Mouse (Mus musculus) kidney, postnatal 0 days (tissue): ENCODE data around the gene Zfp386. TPM values are rescaled to one million over a fixed set of nuclear protein-coding genes. Genes with fewer than 3 reads are reported as not detected.

Experiments used
- ATAC-seq: fragments of 200-750 bp; cut with Nextera tagmentation; replicated peaks from 2 replicates; pipeline ENCODE4 v1.8.0; 2017; ENCODE audit warnings: low read depth, moderate number of reproducible peaks, moderate TSS enrichment, moderate library complexity; ENCODE audit not compliant: low FRiP score
- DNase-seq: peaks from one replicate; pipeline ENCODE4 v3.0.0-alpha.2; 2016; ENCODE audit warnings: low spot score
- H3K27ac ChIP-seq: fragments of 300-500 bp; sonication (generic); 2 replicates; pipeline ENCODE4 v1.5.1; 2014; ENCODE audit warnings: mild to moderate bottlenecking
- H3K27me3 ChIP-seq: fragments of 300-500 bp; sonication (generic); 2 replicates; pipeline ENCODE4 v1.6.1; 2014; ENCODE audit warnings: low read length, mixed read lengths; ENCODE audit not compliant: insufficient read depth
- H3K36me3 ChIP-seq: fragments of 300-500 bp; sonication (generic); 2 replicates; pipeline ENCODE4 v1.6.1; 2014; ENCODE audit warnings: low read length, mixed read lengths; ENCODE audit not compliant: insufficient read depth
- H3K4me1 ChIP-seq: fragments of 300-500 bp; sonication (generic); replicated peaks from 2 replicates; pipeline ENCODE4 v1.6.1; 2014; ENCODE audit warnings: antibody characterized with exemption, low read length, mixed read lengths; ENCODE audit not compliant: insufficient read depth
- H3K4me2 ChIP-seq: fragments of 300-500 bp; sonication (generic); 2 replicates; pipeline ENCODE4 v1.6.1; 2014; ENCODE audit warnings: mild to moderate bottlenecking, low read length, moderate library complexity, mixed read lengths
- H3K4me3 ChIP-seq: fragments of 300-500 bp; sonication (generic); replicated peaks from 2 replicates; pipeline ENCODE4 v1.5.1; 2014; ENCODE audit warnings: low read depth, low read length
- H3K9ac ChIP-seq: fragments of 300-500 bp; sonication (generic); 2 replicates; pipeline ENCODE4 v1.6.1; 2014; ENCODE audit warnings: low read depth, low read length
- H3K9me3 ChIP-seq: fragments of 300-500 bp; sonication (generic); replicated peaks from 2 replicates; pipeline ENCODE4 v1.6.1; 2016; ENCODE audit warnings: low read length, inconsistent platforms, mixed read lengths
- CTCF ChIP-seq: IDR thresholded peaks from 2 replicates; pipeline ENCODE4 v1.5.1; 2016; ENCODE audit warnings: antibody characterized with exemption, low read depth, mild to moderate bottlenecking, moderate library complexity
- WGBS: fragments of 180-500 bp; shearing (Covaris S2); extraction: QIAGEN DNeasy Blood & Tissue Kit; methylation state at CpG from one replicate; pipeline ENCODE4 v1.1.7; 2014; 5-methylcytosine and 5-hydroxymethylcytosine counted together
- polyA plus RNA-seq: library from polyadenylated mRNA; unstranded; fragments of >200 nt; fragmentation: Nextera tagmentation; extraction: Ambion mirVana; gene quantifications from 2 replicates; pipeline ENCODE4 v1.2.1, GENCODE M21; 2015

Gene Zfp386
- polyA plus RNA-seq, 1 experiment from 2014 or later: 47.0 TPM

- 79% methylated on average over 6 of the region's 6 CpGs for WGBS
- Histone ChIP-seq H3K9me3 (no peaks in the 10 kb centered on the region), H3K4me1 (no peaks in the 10 kb centered on the region), H3K4me2 (no peak overlapping the region), H3K27me3 (0 out of 2 replicates have a peak, but pooled peaks cover 3% of the 10 kb centered on the region), H3K4me3 (no peak overlapping the region), H3K36me3 (no peaks in the 10 kb centered on the region), H3K9ac (no peak overlapping the region), H3K27ac (no peak overlapping the region)
- ATAC-seq (no peak), DNase-seq (no peak)
- no peak for TF ChIP-seq CTCF
Observed at GRCm38 (mm10) chr12:116083125-116083524, 35.6 kb downstream of the Zfp386 start.

DNA sequence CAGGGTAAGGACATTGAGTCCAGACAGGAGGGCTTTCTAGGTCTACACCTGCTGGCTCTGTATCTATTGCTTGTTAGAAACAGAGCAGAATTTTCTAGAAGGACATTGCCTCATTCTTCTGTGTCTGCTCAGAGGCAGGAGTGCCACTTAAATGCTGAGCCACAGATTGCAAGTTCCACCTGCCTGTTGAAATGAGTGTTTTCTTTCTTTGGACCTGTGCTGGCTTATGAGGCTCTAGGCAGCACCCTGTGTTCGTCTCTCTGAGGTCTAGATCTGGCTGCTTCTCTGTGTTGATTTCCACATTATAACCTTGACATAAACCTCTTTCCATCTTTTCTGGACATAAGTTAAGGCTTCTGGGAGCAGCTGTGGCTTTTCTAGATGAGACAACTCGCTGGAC lies 36.8 kb downstream of the Zfp386 start:
- WGBS: 65% methylated on average over 2 of the region's 2 CpGs

GRCm38 (mm10) chr12:116086951-116087600 lies 39.6 kb downstream of the Zfp386 start:
- no peak for TF ChIP-seq CTCF
- Histone ChIP-seq H3K4me3 (no peak overlapping the region), H3K27me3 (no peaks in the 10 kb centered on the region), H3K27ac (no peak overlapping the region), H3K9ac (no peak overlapping the region), H3K4me2 (no peak overlapping the region), H3K9me3 (no peaks in the 10 kb centered on the region), H3K36me3 (no peaks in the 10 kb centered on the region), H3K4me1 (no peaks in the 10 kb centered on the region)
- ATAC-seq (no peak), DNase-seq (no peak)
- WGBS: 81% methylated on average over 5 of the region's 5 CpGs

More for the DNA sequence above, 36.8 kb downstream of the Zfp386 start:
- ATAC-seq (no peak), DNase-seq (no peak)
- Histone ChIP-seq H3K4me3 (no peak overlapping the region), H3K9ac (no peak overlapping the region), H3K27ac (no peak overlapping the region), H3K36me3 (no peaks in the 10 kb centered on the region), H3K27me3 (no peaks in the 10 kb centered on the region), H3K4me2 (no peak overlapping the region), H3K9me3 (no peaks in the 10 kb centered on the region), H3K4me1 (no peaks in the 10 kb centered on the region)
- TF ChIP-seq CTCF: no peak

DNA sequence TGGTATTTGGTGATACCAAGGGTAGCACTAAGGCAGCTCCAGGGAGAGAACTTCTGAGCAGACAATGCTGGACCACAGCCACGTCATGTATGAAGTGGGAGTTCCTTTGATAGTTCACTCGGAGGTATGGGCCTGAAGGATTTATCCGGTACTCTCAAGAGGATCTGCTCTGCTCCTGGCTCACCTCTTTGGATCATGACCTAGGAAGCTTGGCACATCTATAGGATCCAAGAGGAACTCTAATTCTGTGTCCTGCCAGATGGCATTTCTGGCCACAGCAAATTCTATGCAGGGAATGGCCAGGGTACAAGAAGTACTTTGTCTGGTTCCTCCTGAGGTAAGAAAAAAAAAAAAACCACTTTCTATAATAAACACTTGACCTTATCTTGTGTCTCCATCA lies 42.3 kb downstream of the Zfp386 start:
- TF ChIP-seq CTCF: no peak
- DNase-seq (no peak), ATAC-seq (no peak)
- Histone ChIP-seq H3K36me3 (no peaks in the 10 kb centered on the region), H3K4me2 (no peak overlapping the region), H3K27ac (no peak overlapping the region), H3K9ac (no peak overlapping the region), H3K27me3 (no peaks in the 10 kb centered on the region), H3K4me3 (no peak overlapping the region), H3K9me3 (no peaks in the 10 kb centered on the region), H3K4me1 (no peaks in the 10 kb centered on the region)
- WGBS: 91% methylated on average over 3 of the region's 3 CpGs

GRCm38 (mm10) chr12:116094765-116095555 lies 47.4 kb downstream of the Zfp386 start:
- H3K4me2 ChIP-seq: no peak overlapping the region
- H3K4me1 ChIP-seq: no peaks in the 10 kb centered on the region
- no peaks in the 10 kb centered on the region for H3K9me3 ChIP-seq
- H3K36me3 ChIP-seq: no peaks in the 10 kb centered on the region
- WGBS: 81% methylated on average over 14 of the region's 14 CpGs
- no peak overlapping the region for H3K4me3 ChIP-seq
- DNase-seq (no peak), ATAC-seq (no peak)
- no peak overlapping the region for H3K27ac ChIP-seq
- H3K9ac ChIP-seq: no peak overlapping the region
- TF ChIP-seq CTCF: no peak
- H3K27me3 ChIP-seq: no peaks in the 10 kb centered on the region

DNA sequence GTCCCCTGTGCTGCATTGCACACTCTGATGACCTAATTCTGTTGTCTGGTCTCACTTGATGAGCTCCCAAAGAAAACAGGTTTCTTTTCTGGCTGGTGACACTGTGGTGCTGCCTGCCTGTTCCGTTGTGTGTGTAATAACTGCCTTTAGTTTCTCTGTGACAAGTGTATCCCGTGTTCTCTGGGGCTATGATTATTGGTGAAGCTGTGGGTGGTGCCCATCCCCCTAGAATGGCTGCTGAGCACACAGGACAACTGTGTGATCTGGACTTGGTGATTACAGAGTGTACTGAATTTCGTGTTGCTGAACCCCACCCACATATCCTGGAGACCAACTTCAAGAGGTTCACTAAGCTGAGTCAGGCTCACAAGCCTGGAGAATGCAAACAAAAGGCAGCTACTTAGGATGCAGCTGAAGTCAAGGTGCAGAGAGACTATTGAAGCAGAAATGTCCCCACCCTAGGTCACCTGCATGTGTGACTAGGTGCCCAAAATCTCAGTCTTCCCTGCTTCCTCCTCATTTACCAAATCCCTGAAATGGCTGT lies 48.9 kb downstream of the Zfp386 start:
- no peaks in the 10 kb centered on the region for H3K36me3 ChIP-seq
- no peaks in the 10 kb centered on the region for H3K9me3 ChIP-seq
- H3K4me1 ChIP-seq: no peaks in the 10 kb centered on the region
- no peak overlapping the region for H3K9ac ChIP-seq
- ATAC-seq (no peak), DNase-seq (no peak)
- no peak overlapping the region for H3K27ac ChIP-seq
- no peaks in the 10 kb centered on the region for H3K27me3 ChIP-seq
- no peak overlapping the region for H3K4me3 ChIP-seq
- no peak overlapping the region for H3K4me2 ChIP-seq
- 60% methylated on average over 3 of the region's 3 CpGs for WGBS
- TF ChIP-seq CTCF: no peak
